Mouse (Mus musculus): ENCODE data around the gene Xylt1.

The Xylt1 gene

DNA sequence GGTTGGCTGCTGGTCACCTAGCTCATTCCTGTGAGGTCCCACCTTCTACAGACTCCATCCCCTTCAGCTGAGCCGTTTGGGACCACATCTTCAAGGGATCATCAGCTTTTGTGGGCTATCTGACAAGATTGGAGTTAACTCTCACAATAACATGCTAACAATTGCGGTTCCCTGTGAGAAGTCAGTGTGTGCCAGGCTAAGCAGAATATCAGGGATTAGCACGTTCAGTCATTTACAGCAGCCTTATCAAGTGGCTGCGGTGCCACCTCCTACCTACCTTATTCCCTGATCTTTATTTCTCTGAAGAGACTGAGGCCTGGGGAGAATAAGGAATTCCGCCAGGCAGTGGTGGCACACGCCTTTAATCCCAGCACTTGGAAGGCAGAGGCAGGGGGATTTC lies 13.6 kb downstream of the Xylt1 start:
- no peak for DNase-seq (ENCODE audit: low read depth, low spot score)

DNA sequence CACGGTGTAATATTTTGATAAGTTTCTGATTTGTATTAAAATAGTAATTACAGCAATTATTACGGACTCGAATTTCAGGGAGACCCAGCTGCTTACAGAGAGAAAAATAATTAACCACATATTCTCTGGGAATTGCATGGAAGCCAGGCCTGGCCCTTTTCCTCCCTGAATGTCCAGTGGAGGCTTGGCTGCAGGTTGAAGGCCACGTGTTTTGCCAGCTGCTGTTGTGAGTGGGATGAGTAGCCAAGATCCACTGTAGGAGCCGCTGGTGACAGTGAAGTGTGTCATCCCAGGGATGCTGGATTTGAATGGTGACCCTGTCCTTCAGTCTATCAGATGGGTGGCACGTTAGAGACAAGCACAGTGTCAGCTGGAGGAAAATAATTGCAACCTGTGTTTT lies 14.7 kb downstream of the Xylt1 start:
- DNase-seq (ENCODE audit: low read depth, low spot score), result no peak

DNA sequence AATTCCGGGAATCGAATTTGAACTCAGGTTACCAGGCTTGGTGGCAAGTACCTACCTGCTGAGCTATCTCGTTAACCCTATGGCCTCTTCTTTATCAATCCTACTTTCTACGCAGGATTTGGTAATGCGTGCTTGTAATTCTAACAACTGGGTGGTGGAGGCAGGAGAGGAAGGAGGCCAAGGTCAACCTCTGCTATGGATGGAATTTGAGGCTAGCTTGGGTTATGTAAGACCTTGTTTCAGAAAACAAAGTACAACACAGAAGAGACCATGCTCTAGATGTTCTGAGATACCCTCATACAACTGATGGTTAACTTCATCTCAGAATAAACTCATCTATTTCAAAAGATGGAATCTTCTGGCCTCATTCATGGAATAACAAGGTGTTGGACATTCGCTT lies 17.1 kb downstream of the Xylt1 start:
- DNase-seq (ENCODE audit: low read depth, low spot score), result no peak

DNA sequence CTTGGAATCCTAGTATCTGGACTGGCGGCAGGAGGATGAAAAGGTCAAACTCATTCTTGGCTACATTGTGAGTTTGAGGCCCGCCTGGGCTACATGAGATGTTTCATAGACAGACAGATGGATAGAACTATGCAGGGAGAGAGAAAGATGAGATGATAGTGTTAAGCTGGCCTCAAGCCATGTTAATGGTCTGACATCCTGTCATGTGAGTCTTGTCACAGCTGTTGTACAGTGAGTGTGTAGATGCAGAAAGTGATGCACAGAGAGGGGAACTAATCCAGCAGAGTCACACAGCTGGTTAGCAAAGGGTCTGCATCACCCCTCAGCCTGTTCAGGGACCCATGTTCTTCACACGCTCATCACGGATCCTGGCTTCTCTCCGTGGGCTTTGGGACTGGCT lies 19.2 kb downstream of the Xylt1 start:
- DNase-seq (ENCODE audit: low read depth, low spot score), result no peak

DNA sequence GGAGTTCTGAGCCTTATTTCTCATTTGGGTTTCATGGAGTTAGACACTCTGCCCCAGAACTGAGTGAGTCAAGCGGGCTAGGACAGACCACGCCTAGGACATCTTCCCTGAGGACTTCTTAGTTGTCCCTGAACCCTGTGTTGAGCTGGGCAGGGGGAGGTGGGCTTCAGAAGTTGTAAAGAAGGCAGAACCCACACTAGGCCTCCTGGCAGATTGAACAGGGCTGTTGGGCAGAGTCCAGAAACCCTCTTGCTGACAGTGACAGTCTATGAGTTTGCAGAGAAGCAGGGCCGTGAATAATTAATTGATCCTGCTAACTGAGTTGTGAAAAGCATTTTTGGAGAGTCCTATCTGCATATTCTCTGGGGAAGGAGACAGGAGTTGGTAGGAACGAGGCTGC lies 20.8 kb downstream of the Xylt1 start:
- DNase-seq (ENCODE audit: low read depth, low spot score), result no peak

DNA sequence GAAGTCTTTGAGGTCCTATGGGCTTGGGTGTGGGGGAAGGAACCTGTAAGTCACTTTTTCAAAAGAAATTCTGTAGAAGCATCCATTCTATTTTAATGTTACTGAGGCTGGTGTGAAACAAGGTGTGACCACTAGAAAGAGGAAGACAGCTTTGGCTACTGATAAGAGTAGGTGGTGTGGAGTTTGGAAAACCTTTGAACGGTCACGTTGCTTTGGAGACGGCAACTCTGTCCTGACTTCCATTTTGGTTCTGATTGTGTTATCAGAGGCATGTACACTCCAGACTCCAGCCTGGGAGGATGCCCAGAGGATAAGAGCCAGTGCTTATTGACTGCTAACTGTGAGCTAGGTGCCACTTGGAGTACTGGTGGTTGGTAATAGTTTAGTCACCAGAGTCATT lies 25.6 kb downstream of the Xylt1 start:
- DNase-seq (ENCODE audit: low read depth, low spot score), result no peak

DNA sequence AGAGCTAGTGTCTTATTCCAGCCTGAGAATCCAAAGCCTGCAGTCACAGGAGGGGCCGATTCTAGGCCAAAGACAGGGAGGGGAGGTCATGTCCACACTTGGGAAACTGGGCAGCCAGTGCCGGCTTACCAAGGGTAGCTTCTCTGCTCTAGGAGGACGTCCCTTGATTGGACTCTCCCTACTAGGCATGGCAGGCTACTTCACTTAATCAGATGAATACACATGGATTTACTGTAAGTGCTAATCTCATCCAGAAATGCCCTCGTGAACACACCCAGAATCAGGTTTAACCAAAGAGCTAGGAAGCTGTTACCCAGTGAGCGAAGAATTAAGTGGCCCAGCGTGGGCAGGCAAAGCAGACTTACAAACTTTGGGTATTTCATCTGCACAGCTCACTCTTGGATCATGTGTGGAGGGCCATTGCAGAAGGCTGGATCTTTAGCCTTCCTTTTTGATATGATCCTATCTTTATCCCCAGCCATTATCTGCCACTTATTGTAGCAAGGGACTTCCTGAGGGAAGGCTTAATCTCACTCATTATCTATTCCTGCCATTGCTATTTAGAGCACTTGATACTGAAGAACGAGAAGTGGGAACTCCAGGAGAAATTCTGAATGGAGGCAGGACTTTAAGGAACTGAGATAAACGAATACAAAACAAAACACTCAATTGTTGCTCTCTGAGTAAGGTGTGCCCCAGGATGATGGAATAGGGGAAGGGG lies 28.6 kb downstream of the Xylt1 start:
- no peak for DNase-seq (ENCODE audit: low read depth, low spot score)

DNA sequence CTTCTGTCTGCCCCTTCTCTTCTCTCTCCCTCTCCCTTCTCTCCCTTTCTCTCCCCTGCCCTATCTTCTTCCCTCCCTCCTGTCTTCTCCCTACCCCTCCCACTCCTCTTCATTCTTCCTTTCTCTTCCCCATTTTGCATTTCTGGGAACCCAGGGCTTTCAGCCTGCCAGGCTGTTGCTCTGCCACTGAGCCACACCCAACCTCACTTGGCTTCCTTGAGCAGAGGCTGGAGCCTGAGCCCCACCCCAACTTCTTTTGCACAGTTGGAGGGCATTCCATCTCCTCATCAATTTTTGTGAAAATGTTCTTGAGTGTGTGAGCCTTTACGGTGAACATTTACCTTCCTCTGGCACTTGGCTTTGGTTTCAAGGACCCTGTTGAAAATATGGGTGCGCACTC lies 31.1 kb downstream of the Xylt1 start:
- no peak for DNase-seq (ENCODE audit: low read depth, low spot score)

DNA sequence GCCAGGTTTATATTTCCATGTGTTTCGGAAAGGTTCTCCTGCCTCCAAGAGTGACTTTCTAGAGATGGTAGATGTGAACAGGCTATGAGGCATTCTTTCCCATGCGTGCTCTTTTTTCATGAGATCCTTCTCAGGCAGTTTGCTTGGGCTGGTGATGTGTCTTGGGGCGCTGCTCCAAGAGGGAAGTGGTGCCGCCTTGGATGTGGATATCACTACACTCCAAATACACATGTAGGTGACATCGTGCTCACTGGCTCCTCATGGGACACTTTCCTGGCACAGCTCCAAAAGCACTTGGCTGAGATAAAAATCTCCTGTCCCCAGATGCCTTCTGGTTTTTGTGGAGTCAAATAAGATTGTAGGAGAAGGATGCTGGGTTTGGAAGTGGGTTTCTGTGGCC lies 31.6 kb downstream of the Xylt1 start:
- DNase-seq (ENCODE audit: low read depth, low spot score), result no peak

DNA sequence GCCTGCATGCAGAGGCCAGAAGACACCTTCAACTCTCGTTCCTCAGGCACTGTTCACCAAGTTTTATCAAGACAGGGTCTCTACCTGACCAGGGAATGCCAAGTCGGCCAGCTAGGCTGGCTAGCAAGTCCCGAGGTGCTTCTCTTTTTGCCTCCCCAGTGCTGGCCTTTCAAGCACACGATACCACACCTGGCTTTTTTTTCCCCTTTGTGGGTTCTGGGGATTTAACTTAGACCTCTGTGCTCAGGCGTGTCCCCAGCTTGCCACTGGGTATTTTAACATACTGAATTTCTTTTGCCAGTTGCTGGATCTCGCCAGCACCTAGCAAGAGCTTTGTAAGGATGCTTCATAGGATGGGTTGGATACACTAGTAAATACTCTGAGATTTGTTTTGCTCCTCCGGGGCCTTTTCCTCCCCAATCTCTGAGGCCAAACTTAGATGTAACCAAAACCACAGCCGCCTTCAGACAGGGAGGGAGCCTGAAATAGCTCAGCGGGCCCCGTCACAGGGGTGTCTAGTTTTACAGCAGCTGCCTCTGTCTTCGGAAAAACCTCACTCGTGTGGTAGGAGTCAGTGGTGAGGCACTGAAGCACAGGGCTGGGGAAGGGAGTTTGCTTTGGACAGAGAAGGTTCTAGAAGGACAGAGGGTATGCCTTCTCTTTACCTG lies 33.7 kb downstream of the Xylt1 start:
- no peak for DNase-seq (ENCODE audit: low read depth, low spot score)

DNA sequence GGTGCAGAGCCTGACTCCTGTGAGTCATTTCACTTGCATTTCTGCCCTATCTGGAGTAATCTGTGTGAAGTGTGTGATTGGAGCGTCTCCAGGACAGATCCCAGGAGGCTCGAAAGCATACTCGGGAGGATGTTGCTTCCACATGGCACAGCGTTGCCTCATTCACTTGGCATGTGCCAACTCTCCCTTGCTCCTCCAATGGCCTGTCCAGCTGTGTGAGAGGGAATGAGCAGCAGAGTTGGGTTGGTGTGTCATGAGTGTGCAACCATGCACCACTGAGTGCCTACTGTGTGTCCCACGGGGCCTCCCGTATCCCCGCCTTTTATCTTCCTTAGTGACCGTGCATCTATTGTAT lies 34.2 kb downstream of the Xylt1 start:
- DNase-seq (ENCODE audit: low read depth, low spot score), result no peak

DNA sequence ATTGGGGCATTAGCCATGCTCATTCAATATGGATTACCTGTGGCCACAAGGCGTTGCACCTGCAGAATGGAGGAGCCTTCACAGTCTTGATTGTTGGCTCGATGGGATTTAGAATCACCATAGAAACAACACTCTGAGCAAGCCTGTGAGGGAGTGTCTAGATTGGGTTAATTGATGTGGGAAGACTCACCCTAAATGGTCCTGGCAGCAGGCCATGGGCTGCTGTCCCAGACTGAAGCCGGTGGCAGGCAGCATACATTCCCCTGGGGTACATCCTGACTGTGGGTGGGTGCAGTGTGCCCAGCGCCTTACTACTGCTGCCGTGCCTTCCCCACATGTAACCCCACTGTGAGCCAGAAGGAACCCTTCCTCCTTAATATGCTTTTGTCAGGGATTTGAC lies 38.3 kb downstream of the Xylt1 start:
- DNase-seq (ENCODE audit: low read depth, low spot score), result no peak

DNA sequence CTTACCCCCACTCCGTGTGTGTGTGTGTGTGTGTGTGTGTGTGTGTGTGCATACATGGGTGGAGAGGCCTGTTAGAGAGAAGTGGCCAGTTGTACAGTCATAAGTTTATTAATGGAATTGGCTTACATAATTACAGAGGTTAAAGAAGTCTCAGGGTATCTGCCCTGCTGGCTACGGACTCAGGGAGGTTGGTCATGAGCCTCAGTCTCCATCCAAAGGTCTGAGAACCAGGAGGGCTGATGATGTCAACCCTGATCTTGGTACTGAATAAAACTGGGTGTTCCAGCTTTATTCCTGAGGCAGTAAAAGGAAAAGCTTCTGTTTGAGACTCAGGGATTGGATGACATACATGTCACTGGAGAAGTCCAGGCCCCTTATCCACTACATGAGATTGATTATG lies 39.1 kb downstream of the Xylt1 start:
- DNase-seq (ENCODE audit: low read depth, low spot score), result no peak

DNA sequence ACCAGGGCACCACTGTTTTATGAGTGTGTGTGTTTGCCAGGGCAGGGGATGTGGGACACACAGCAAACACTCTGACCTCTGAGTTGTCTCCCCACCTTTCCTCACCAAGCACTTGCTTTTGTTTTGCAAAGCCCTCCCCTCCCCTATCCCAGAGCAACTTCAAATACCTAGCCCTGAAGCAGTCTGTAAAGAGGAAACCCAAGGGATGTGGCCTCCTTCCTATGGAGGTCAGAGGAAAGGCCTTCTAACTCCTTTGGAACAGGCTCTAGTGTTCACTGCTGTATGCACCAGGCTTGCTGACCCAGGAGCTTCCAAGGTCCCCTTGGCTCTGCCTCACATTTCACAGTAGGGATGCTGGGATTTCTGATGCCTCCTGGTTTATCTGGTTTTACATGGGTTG lies 39.5 kb downstream of the Xylt1 start:
- no peak for DNase-seq (ENCODE audit: low read depth, low spot score)

DNA sequence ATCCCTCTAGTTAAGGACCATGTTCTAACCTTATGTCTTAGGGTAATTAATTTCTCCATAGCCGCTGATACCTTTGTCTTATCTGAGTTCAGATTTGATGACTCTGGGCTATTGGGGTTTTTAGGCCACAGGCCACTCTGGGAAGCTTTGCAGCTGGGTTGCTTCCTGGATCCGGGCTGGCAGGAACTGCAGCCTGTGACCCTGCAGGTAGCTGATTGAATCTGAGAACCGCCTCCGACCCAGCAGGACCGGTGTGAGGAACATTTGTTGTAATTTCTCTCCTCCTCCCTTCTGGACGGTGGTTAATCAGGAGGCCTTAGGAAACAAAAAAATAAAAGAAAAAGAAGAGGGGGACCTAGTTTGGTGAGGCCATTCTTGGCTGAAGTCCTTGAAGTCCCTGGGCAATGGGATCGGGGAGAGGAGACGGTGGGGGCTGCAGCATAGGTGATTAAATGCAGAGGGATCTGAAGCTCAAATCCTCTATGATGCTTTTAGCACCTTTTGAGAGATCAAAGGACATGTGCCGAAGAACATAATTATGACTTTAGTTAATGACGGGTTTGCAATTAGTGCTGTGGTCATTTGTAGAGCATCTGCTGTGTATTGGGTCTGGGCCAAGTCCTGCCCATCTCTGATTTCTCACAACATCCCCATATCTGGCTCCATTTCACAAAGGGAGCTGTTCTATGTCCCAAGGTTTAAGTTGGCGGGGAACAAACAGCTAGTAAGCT lies 40.2 kb downstream of the Xylt1 start:
- DNase-seq (ENCODE audit: low read depth, low spot score), result no peak

DNA sequence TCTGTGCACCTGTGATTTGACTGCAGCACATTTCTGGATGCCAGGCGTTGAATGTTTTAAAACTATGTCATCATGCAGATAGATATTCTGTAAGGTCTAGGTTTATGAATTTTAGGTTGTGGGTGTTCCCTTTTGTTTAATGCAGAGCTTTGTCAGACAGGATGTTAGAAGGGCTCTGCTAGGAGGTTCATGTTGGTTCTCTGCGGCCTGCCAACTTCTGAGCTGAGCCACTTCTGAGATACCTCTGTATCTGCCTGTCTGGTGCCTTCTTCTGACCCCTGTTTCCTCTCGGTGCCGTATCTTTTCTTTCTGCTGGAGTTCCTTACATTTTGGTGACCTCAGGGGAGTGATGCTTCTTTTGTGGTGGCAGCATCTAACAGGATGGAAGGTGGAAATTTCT lies 44.1 kb downstream of the Xylt1 start:
- no peak for DNase-seq (ENCODE audit: low read depth, low spot score)

DNA sequence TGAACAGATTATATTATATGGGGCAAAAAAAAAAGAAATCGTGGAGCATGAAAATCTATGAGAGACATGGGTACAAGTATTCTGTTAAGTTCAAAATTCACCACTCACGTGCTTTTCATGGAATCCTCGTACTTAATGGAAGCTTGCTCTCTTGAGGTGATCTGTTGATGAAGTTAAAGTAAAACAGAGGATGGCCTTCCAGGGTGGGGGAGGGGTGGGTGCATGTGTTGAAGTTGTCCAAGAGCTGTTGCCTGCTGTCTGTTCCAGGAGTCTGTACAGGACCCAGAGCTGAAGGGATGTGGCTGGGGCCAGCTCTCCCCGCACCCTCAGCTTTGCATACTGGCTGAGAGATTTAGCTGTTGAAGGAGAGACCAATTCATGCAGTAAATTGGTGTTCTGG lies 45.6 kb downstream of the Xylt1 start:
- no peak for DNase-seq (ENCODE audit: low read depth, low spot score)

DNA sequence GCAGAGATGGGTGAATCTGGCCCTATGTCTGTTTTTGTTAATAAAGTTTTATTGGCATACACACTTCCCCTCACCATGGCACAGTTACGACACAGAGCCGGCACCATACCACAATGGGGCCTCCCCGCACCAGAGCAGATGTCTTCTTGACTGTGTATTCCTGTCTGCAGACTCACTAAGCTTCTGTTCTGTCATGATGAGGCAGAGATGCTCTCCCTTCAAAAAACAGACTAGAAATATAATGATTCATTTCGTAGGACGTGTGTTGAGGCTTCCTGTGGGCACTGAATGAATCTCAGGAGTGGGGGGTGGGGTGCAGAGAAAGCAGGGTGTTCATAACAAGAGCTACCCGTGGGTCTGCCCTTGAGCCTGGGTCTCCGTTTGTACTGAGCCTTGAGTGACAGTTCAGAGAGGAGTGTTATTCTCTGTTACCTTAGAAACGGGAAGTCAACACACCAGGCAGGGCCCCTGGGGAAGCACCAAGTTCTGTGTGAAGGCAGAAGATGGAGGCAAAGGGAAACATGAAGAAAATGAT lies 48.0 kb downstream of the Xylt1 start:
- peak; percentile 19 for DNase-seq (ENCODE audit: low read depth, low spot score)

DNA sequence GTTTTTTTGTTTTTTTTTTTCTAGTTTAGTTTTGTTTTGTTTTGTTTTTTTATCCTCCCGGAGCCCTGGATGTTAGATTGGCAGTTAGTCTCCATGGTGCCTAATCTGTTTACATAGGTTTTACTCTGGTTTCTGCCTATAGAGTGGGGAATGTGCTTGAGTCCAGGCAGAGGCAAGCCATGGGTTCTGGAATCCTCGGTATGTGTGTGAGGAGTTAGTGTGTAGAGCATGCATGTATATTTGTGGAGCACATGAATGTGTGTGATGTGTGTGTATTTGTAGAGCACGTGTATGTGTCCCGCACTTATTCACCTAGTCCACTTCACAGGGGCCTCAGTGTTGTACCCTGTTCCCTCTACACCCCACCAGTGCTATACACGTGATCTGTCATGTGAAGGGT lies 48.7 kb downstream of the Xylt1 start:
- no peak for DNase-seq (ENCODE audit: low read depth, low spot score)

DNA sequence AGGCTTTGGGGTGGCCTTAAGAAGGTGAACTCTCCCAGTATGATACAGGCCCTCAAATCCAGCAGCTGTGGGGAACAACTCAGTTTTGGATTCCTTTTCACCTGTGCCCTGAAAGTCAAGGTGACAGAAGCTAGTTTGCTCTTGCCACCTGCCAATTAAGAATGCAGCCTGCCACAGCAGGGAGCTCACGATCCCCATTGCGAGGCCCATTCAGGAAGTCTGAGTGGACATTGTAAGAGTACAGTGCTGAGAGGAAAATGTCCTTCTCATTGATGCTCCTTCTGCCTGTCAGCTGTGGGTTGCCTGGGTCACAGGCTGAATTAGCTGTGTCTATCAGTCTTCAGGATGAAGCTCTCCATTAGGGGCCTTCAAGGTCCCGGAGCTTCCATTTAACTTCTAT lies 49.1 kb downstream of the Xylt1 start:
- DNase-seq (ENCODE audit: low read depth, low spot score), result no peak

DNA sequence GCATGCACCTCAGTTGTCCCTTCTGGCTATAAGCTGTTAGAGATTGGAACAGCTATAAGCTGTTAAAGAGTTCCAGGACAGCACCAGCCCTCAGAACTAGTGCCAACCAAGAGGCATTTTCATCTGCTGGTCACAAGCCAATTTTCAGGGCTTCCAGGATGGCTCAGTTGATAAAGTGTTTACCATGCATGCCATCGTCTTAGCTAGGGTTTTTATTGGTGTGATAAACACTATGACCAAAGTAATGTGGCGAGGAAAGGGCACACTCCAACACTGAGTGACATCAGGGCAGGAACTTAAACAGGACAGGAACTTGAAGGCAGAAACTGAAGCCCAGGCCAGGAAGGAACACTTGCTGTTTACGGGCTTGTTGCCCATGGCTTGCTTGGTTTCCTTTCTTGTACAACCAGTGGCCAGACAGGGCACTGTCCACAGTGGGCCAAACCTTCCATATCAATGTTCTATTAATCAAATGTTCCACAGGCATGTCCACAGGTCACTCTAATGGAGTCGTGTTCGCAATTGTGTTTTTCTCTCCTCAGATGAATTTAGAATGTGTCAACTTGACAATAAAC lies 49.7 kb downstream of the Xylt1 start:
- DNase-seq (ENCODE audit: low read depth, low spot score), result no peak

DNA sequence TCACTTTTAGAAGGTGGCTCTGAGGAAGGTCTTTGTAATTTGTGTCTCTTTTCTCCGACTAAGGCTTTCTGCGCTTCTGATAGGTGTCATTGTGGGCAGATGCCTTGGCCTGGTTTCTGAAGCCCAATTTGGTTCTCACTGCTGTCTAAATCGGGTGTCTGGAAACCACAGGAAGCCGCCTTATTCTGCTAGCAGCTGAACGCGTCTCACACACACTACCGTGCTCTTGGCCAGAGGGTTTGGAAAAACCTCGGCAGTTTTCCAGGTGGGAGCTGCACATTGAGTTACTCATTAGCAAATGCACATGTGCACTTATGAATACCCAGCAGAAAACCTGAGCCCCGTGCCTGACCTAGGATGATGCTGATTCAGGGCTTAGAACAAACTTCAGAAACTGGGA lies 52.9 kb downstream of the Xylt1 start:
- no peak for DNase-seq (ENCODE audit: low read depth, low spot score)

DNA sequence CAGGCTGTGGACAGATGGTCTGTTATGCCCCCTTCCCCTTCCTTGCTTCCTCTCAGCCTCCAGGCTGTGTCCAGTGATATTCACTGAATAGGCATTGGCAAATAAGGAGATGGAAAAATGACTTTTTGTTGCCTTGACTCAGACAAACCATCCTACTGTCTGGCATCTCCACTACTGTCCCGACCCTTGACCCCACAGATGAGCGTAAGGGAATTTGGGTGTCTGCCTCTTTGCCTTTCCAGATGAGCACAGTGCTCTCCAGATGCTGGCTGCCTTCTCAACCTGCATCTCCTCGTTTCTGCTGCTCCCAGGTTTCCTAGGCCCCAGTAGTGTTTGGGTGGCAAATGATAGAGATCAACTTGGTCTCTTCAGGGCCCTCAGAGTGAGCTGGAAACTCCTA lies 54.3 kb downstream of the Xylt1 start:
- no peak for DNase-seq (ENCODE audit: low read depth, low spot score)

Data from embryo, embryonic 11.5 days (tissue).